Mouse (Mus musculus) heart, postnatal 0 days (tissue): ENCODE measurements around the gene Slc24a2.

Source experiments
- CTCF ChIP-seq: IDR thresholded peaks from 2 replicates; pipeline ENCODE4 v1.5.1; 2016; ENCODE audit warnings: antibody characterized with exemption, control low read depth, low read depth
- EP300 ChIP-seq: IDR thresholded peaks from 2 replicates; pipeline ENCODE4 v1.6.1; 2016; ENCODE audit warnings: antibody characterized with exemption, low read depth

- TF ChIP-seq CTCF (no peak), EP300 (no peak)
Measured at GRCm38 (mm10) chr4:87079305-87079704, 151.0 kb downstream of the Slc24a2 start.
